Mouse (Mus musculus) MEL (cell line): ENCODE measurements at regions not wholly inside any gene's neighbourhood (a gene's known extent, or its start where the extent isn't known, plus 50 kb on each side); places are given as distances from the start of the nearest gene placed in this dataset.

Experiments used
- CHD2 ChIP-seq: IDR thresholded peaks from 2 replicates; pipeline ENCODE4 v1.6.1; 2011; ENCODE audit warnings: low read length, improper control_type of control experiment
- CTCF ChIP-seq, 3 experiments: IDR thresholded peaks in 2 of 3; conservative IDR thresholded peaks in 1 of 3; 2 replicates each; pipeline ENCODE4 v1.5.1; 2011 to 2012; ENCODE audit warnings: low read length in 3 of 3, low read depth in 2 of 3, mild to moderate bottlenecking in 2 of 3, improper control_type of control experiment in 1 of 3, inconsistent platforms in 1 of 3, mixed read lengths in 1 of 3, moderate library complexity in 1 of 3; ENCODE audit not compliant: control insufficient read depth in 1 of 3, insufficient read depth in 1 of 3, poor library complexity in 1 of 3, severe bottlenecking in 1 of 3
- MEF2A ChIP-seq: IDR thresholded peaks from 2 replicates; pipeline ENCODE4 v1.6.1; 2014; ENCODE audit warnings: low read depth, mild to moderate bottlenecking, inconsistent platforms, low read length, improper control_type of control experiment; ENCODE audit not compliant: poor library complexity, insufficient replicate concordance, severe bottlenecking; ENCODE audit errors: extremely low read depth
- NELFE ChIP-seq: IDR thresholded peaks from 2 replicates; pipeline ENCODE4 v1.6.1; 2011; ENCODE audit warnings: low read depth, low read length, improper control_type of control experiment
- POLR2A ChIP-seq, 2 experiments: IDR thresholded peaks; 2 replicates each; pipeline ENCODE4 v1.6.1; 2011 to 2012; ENCODE audit warnings: low read length in 2 of 2, mild to moderate bottlenecking in 2 of 2, control low read depth in 1 of 2, improper control_type of control experiment in 1 of 2, low read depth in 1 of 2, moderate library complexity in 1 of 2; ENCODE audit not compliant: control insufficient read depth in 1 of 2, insufficient read depth in 1 of 2, poor library complexity in 1 of 2
- TBP ChIP-seq: IDR thresholded peaks from 2 replicates; pipeline ENCODE4 v1.8.0; 2011; ENCODE audit warnings: low read depth, low read length, improper control_type of control experiment
- ZC3H11A ChIP-seq: IDR thresholded peaks from 2 replicates; pipeline ENCODE4 v1.6.1; 2012; ENCODE audit warnings: low read depth, mild to moderate bottlenecking, inconsistent platforms, low read length, improper control_type of control experiment
- ZKSCAN1 ChIP-seq: IDR thresholded peaks from 2 replicates; pipeline ENCODE4 v1.6.1; 2012; ENCODE audit warnings: low read depth, mild to moderate bottlenecking, inconsistent platforms, low read length, improper control_type of control experiment, moderate library complexity

DNA sequence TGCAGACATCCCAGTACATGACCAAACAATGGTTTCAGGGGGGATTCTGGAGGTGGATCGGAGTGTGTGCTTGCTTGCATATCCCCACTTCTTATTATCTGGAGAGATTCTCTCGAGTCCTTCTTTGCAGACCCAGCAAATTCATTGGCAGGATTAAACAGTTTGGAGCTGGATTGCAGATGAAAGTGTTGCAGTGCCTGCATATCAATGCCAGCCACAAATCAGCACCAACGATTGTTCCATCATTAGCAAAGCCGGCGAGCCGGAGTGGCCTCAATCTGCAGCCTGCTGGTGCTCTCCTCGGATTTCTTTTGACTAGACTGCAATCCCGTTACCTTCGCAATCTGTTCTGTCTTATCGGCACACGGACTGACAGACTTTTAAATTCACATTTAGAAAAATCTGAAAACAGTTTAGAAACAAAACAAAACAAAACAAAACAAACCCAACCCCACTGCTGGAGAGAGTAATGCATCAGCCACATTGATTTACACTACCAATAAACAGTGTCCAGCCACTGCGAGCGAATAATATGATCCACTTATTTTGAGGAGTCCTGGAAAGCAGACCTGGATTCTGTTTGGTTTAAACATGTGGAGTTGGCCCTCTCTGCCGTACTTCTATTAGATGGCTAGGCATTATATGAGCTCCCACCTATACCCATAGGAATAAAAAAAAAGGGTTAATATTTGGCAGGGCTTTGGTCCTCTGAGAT lies 69.9 kb upstream of the Tet2 start:
- no peak for TF ChIP-seq NELFE
- no peak for TF ChIP-seq CTCF (IDR thresholded peaks at IDR 0.05 in 2 of 3, conservative IDR thresholded peaks at IDR 0.05 in 1 of 3; ENCODE audit: control insufficient read depth in 1 of 3, insufficient read depth in 1 of 3, low read depth in 2 of 3, low read length in 3 of 3, poor library complexity in 1 of 3, severe bottlenecking in 1 of 3)
- TF ChIP-seq POLR2A (IDR thresholded peaks at IDR 0.05; ENCODE audit: control insufficient read depth in 1 of 2, insufficient read depth in 1 of 2, low read depth in 1 of 2, low read length in 2 of 2, poor library complexity in 1 of 2): no peak
- no peak for TF ChIP-seq ZC3H11A
- no peak for TF ChIP-seq CHD2
- no peak for TF ChIP-seq ZKSCAN1
- no peak for TF ChIP-seq TBP
- no peak for TF ChIP-seq MEF2A
